Mouse (Mus musculus) thymus, postnatal 25 days (tissue): ENCODE results near the gene Enthd1.
"Not testable (repeated sequence)": the region's sequence is repeated elsewhere in the genome, so short reads cannot be mapped to it uniquely, and the experiment has no call there.

ENCODE experiments used
- DNase-seq: peaks from one replicate; pipeline ENCODE4 v3.0.0; 2022

Gene Enthd1

GRCm38 (mm10) chr15:80532281-80533072 is 32.5 kb downstream of the Enthd1 start:
- DNase-seq: no peak

GRCm38 (mm10) chr15:80531026-80531425 is 33.9 kb downstream of the Enthd1 start:
- DNase-seq: no peak

GRCm38 (mm10) chr15:80529955-80530869 is 34.7 kb downstream of the Enthd1 start:
- DNase-seq: no peak

- no peak for DNase-seq
These were observed 43.1 kb downstream of the Enthd1 start for GRCm38 (mm10) chr15:80521661-80522388.

- DNase-seq: no peak
These were observed 45.0 kb downstream of the Enthd1 start for GRCm38 (mm10) chr15:80519931-80520330.

GRCm38 (mm10) chr15:80518567-80519223 is 46.3 kb downstream of the Enthd1 start:
- peak; percentile 37 for DNase-seq

GRCm38 (mm10) chr15:80517996-80518395 is 47.0 kb downstream of the Enthd1 start:
- peak; percentile 41 for DNase-seq

GRCm38 (mm10) chr15:80516525-80516924 is 48.4 kb downstream of the Enthd1 start:
- DNase-seq: no peak

- no peak for DNase-seq
These were observed 59.9 kb downstream of the Enthd1 start for GRCm38 (mm10) chr15:80505086-80505485.

- peak; percentile 48 for DNase-seq
These were observed 61.8 kb downstream of the Enthd1 start for GRCm38 (mm10) chr15:80503155-80503554.

- no peak for DNase-seq
These were observed 62.2 kb downstream of the Enthd1 start for GRCm38 (mm10) chr15:80502741-80503140.

- DNase-seq: no peak
These were observed 63.6 kb downstream of the Enthd1 start for GRCm38 (mm10) chr15:80501106-80502096.

GRCm38 (mm10) chr15:80500426-80500825 is 64.5 kb downstream of the Enthd1 start:
- no peak for DNase-seq

GRCm38 (mm10) chr15:80497733-80498132 is 67.2 kb downstream of the Enthd1 start:
- DNase-seq: not testable (repeated sequence)

GRCm38 (mm10) chr15:80491505-80491904 is 73.5 kb downstream of the Enthd1 start:
- peak; percentile 31 for DNase-seq

- DNase-seq: no peak
These were observed 74.8 kb downstream of the Enthd1 start for GRCm38 (mm10) chr15:80490151-80490550.

- DNase-seq: peak; percentile 39
These were observed 76.3 kb downstream of the Enthd1 start for GRCm38 (mm10) chr15:80488658-80489057.

GRCm38 (mm10) chr15:80485601-80486000 is 79.4 kb downstream of the Enthd1 start:
- no peak for DNase-seq

GRCm38 (mm10) chr15:80483041-80483705 is 81.8 kb downstream of the Enthd1 start:
- DNase-seq: no peak

- DNase-seq: no peak
These were observed 82.6 kb downstream of the Enthd1 start for GRCm38 (mm10) chr15:80482348-80482747.
